In the genomic region with DNA sequence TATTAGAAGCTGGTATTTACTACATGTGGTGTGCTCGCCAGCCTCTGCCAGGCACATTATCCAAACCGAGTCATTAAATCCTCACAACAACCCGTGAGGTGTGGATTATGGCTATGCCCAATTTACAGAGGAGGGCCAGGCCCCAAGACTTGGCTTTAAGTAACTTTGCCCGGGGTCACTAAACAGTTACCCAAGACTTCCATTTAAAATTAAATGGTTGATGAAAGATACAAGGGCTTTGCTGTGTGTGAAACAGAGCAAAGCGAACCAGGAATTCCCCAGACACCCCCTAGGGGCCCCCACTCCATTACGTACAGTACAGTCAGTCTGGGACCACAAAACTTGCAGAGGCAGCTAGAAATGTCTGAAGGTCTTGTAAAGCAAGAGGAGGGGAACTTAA, we compare ENCODE assay signal across 26 mouse cellular contexts.
DNase-seq lines count a peak whose midpoint lies in the region; ATAC-seq and TF ChIP-seq lines count a peak whose summit lies in the region.
"Had no signal": no experiment of that assay in that cellular context is flagged by ENCODE, and none has a peak within 500 bp of the region (broad histone marks: within the 10 kb centered on the region; RNA-seq: fewer than 3 reads in every experiment).

No protein-coding gene starts in this region.

- DNase-seq in kidney, adult 8-10 months: no peak
- peak; percentile 17 for DNase-seq in Patski (ENCODE audit: low read depth, low spot score)
- no peak for DNase-seq in adrenal gland, adult 2 months
- no peak for DNase-seq in left cerebral cortex, adult 8-10 months (ENCODE audit: low spot score in 2 of 2)
- DNase-seq: cerebellum, adult 2 months; cerebellum, postnatal 14 days; gastrocnemius, postnatal 10 days; heart, postnatal 14 days; kidney, adult 9 months; layer of hippocampus, postnatal 36 days; liver; lung, postnatal 10 days; right cerebral cortex, adult 18-20 months; spleen, adult 18-20 months; thymus, postnatal 14 days had no signal

- H3K27ac ChIP-seq in kidney, embryonic 16.5 days (ENCODE audit: low read length): no peak overlapping the region
- no peak overlapping the region for H3K27ac ChIP-seq in embryonic facial prominence, embryonic 15.5 days (replicated peaks)
- H3K27ac ChIP-seq in limb, embryonic 13.5 days: peak overlapping the region; percentile 69
- H3K27ac ChIP-seq: forebrain, embryonic 10.5 days; hindbrain, embryonic 10.5 days; intestine, embryonic 15.5 days; liver, embryonic 14.5 days; midbrain, embryonic 15.5 days had no signal

- H3K4me2 ChIP-seq in kidney, embryonic 16.5 days (replicated peaks; ENCODE audit: low read depth, low read length): no peak overlapping the region
- no peak overlapping the region for H3K4me2 ChIP-seq in embryonic facial prominence, embryonic 15.5 days (replicated peaks)
- no peak overlapping the region for H3K4me2 ChIP-seq in limb, embryonic 13.5 days (replicated peaks)
- H3K4me2 ChIP-seq: intestine, embryonic 15.5 days; midbrain, embryonic 15.5 days had no signal

- in situ Hi-C loops in Patski (cut with MboI; ENCODE audit: low pct_unique_long_range_greater_than_20kb): loop anchor here (10.0 kb wide), 1 partner anchor 779 kb away; no protein-coding TSS in a partner anchor

- CTCF ChIA-PET in Patski (lab: Charles Lee): interaction anchor here (1.0 kb wide), 1 partner anchor 203 kb away, joined by 3 read pairs; no protein-coding TSS in a partner anchor

- no peaks in the 10 kb centered on the region for H3K27me3 ChIP-seq in kidney, embryonic 16.5 days (ENCODE audit: insufficient read depth, low read length)
- no peaks in the 10 kb centered on the region for H3K27me3 ChIP-seq in Patski
- H3K27me3 ChIP-seq in embryonic facial prominence, embryonic 15.5 days: no peaks in the 10 kb centered on the region
- peaks cover 14% of the 10 kb centered on the region for H3K27me3 ChIP-seq in limb, embryonic 13.5 days
- H3K27me3 ChIP-seq: intestine, embryonic 15.5 days; midbrain, embryonic 15.5 days had no signal

- peaks cover 3% of the 10 kb centered on the region; the same call in 1 of the 2 replicates for H3K4me1 ChIP-seq in kidney, embryonic 16.5 days (ENCODE audit: insufficient read depth, low read length)
- peaks cover 13% of the 10 kb centered on the region; the same call in 1 of the 2 replicates for H3K4me1 ChIP-seq in embryonic facial prominence, embryonic 15.5 days
- peaks cover 43% of the 10 kb centered on the region for H3K4me1 ChIP-seq in limb, embryonic 13.5 days
- H3K4me1 ChIP-seq: intestine, embryonic 15.5 days had no signal

- peak; percentile 63; the same call in 1 of the 2 replicates for ATAC-seq in kidney, embryonic 16.5 days (ENCODE audit: low FRiP score, low TSS enrichment)
- no peak for ATAC-seq in Patski
- peak; percentile 51; the same call in 1 of the 2 replicates for ATAC-seq in embryonic facial prominence, embryonic 15.5 days (ENCODE audit: insufficient number of reproducible peaks, low FRiP score, low TSS enrichment, low read depth)
- peak; percentile 81 for ATAC-seq in limb, embryonic 13.5 days (ENCODE audit: low FRiP score, low read depth)
- ATAC-seq: CD4-positive, CD25-positive, alpha-beta regulatory T cell, adult 4 months; forebrain, embryonic 16.5 days; hindbrain, embryonic 16.5 days; intestine, embryonic 15.5 days; midbrain, embryonic 15.5 days had no signal

- no peaks in the 10 kb centered on the region for H3K9me3 ChIP-seq in kidney, embryonic 16.5 days (ENCODE audit: low read length)
- H3K9me3 ChIP-seq in embryonic facial prominence, embryonic 15.5 days (replicated peaks): no peaks in the 10 kb centered on the region
- no peaks in the 10 kb centered on the region for H3K9me3 ChIP-seq in limb, embryonic 13.5 days
- H3K9me3 ChIP-seq: forebrain, embryonic 10.5 days; hindbrain, embryonic 10.5 days; intestine, embryonic 15.5 days; midbrain, embryonic 15.5 days had no signal

- 61% methylated on average over 6 of the region's 6 CpGs for WGBS in kidney, embryonic 16.5 days
- WGBS in embryonic facial prominence, embryonic 15.5 days: 13% methylated on average over 6 of the region's 6 CpGs
- 9% methylated on average over 6 of the region's 6 CpGs for WGBS in limb, embryonic 13.5 days

- no peak overlapping the region for H3K9ac ChIP-seq in kidney, embryonic 16.5 days (replicated peaks; ENCODE audit: low read length)
- no peak overlapping the region for H3K9ac ChIP-seq in embryonic facial prominence, embryonic 15.5 days
- no peak overlapping the region for H3K9ac ChIP-seq in limb, embryonic 13.5 days
- H3K9ac ChIP-seq: intestine, embryonic 15.5 days; liver, embryonic 14.5 days; midbrain, embryonic 15.5 days had no signal

- H3K36me3 ChIP-seq in kidney, embryonic 16.5 days (ENCODE audit: insufficient read depth, low read length): no peaks in the 10 kb centered on the region
- H3K36me3 ChIP-seq in embryonic facial prominence, embryonic 15.5 days: no peaks in the 10 kb centered on the region
- H3K36me3 ChIP-seq in limb, embryonic 13.5 days: no peaks in the 10 kb centered on the region
- H3K36me3 ChIP-seq: forebrain, embryonic 10.5 days; hindbrain, embryonic 10.5 days; intestine, embryonic 15.5 days; midbrain, embryonic 15.5 days had no signal

- H3K4me3 ChIP-seq in kidney, embryonic 16.5 days (ENCODE audit: low read length): no peak overlapping the region
- no peak overlapping the region for H3K4me3 ChIP-seq in embryonic facial prominence, embryonic 15.5 days (replicated peaks)
- H3K4me3 ChIP-seq in limb, embryonic 13.5 days: no peak overlapping the region
- H3K4me3 ChIP-seq: forebrain, embryonic 10.5 days; hindbrain, embryonic 10.5 days; intestine, embryonic 15.5 days; midbrain, embryonic 15.5 days had no signal

- TF ChIP-seq CTCF in Patski (IDR thresholded peaks at IDR 0.05): peak; percentile 9

- POLR2A ChIA-PET in Patski (lab: Charles Lee): interaction anchor here (0.6 kb wide), 1 partner anchor 180 kb away, joined by 3 read pairs; no protein-coding TSS in a partner anchor
